Mouse (Mus musculus): Measurements from ENCODE around the gene Rps2. TPM values are rescaled to one million over a fixed set of nuclear protein-coding genes. Genes with fewer than 3 reads are reported as not detected.

Rps2 gene
- polyA plus RNA-seq, 1 experiment = 1,298 TPM

DNA sequence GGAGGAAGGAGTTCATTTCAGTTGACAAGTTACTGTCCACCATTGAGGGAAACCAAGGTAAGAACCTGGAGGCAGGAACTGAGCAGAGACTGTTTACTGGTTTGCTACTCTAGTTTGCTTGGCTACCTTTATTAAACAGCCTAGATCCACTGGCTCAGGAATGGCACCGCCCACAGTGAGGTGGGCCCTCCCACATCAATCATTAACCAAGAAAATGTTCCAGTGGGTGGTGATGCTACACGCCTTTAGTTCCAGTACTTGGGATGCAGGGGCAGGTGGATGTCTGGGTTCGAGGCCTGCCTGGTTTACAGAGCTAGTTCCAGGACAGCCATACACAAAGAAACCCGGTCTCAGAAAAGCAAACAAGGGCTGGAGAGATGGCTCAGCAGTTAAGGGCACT, 20.3 kb downstream of the Rps2 start:
- H3K4me1 ChIP-seq (ENCODE audit: control insufficient read depth, insufficient read depth, low read length) = no peaks in the 10 kb centered on the region
- TF ChIP-seq CTCF (IDR thresholded peaks at IDR 0.05; ENCODE audit: borderline replicate concordance, insufficient read depth, low read length) (no peak), POLR2A (IDR thresholded peaks at IDR 0.05; ENCODE audit: low read depth, low read length) (no peak)
- H3K4me3 ChIP-seq (ENCODE audit: insufficient read depth, low read length) = no peak overlapping the region
- no peak overlapping the region for H3K27ac ChIP-seq (ENCODE audit: insufficient read depth, low read length)

GRCm38 (mm10) chr17:24739926-24740325, 22.0 kb downstream of the Rps2 start:
- Histone ChIP-seq H3K27ac (ENCODE audit: insufficient read depth, low read length) (no peak overlapping the region), H3K4me1 (ENCODE audit: control insufficient read depth, insufficient read depth, low read length) (no peaks in the 10 kb centered on the region), H3K4me3 (ENCODE audit: insufficient read depth, low read length) (no peak overlapping the region)
- TF ChIP-seq CTCF (IDR thresholded peaks at IDR 0.05; ENCODE audit: borderline replicate concordance, insufficient read depth, low read length) = no peak
- TF ChIP-seq POLR2A (IDR thresholded peaks at IDR 0.05; ENCODE audit: low read depth, low read length) = no peak

DNA sequence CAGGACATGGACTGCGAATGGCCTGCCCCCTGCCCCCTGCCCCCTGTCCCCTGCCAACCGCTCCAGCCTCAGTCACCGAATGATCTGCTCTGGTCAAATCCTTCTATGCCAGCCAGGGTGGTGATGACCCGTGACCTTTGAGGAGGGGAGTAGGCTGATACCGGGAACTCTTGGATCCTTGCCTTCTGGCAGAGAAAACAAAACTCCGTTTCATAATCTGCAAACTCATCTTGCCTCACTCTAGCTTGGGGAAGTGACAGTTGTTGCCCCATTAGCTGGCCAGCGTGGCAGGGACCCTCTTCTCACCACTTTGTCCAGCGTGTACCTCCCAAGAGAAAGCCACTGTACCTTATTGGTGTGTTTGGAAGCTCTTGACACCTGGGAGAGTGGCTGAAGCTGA, 24.4 kb downstream of the Rps2 start:
- Histone ChIP-seq H3K4me3 (ENCODE audit: insufficient read depth, low read length) (no peak overlapping the region), H3K27ac (ENCODE audit: insufficient read depth, low read length) (no peak overlapping the region), H3K4me1 (ENCODE audit: control insufficient read depth, insufficient read depth, low read length) (no peaks in the 10 kb centered on the region)
- no peak for TF ChIP-seq CTCF (IDR thresholded peaks at IDR 0.05; ENCODE audit: borderline replicate concordance, insufficient read depth, low read length)
- no peak for TF ChIP-seq POLR2A (IDR thresholded peaks at IDR 0.05; ENCODE audit: low read depth, low read length)

DNA sequence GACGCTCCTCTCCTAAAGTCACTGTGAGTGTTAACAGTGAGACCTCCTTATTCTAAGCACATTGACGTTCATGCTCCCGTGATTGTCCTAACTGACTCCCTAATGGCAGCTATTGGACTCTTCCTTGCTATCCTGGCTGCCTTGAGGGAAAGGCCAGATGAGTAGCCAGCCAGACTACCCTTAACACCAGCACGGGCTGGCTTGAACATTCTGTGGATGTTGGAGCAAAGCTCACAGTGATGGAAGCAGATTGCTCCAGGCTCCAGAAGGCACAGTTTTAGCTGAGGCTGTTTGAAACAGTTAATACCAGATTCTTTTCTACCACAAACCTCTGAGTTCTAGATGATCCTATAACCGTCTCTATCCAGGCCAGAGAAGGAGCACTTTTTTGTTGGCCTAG, 26.0 kb downstream of the Rps2 start:
- no peak overlapping the region for H3K4me3 ChIP-seq (ENCODE audit: insufficient read depth, low read length)
- H3K27ac ChIP-seq (ENCODE audit: insufficient read depth, low read length) = no peak overlapping the region
- no peaks in the 10 kb centered on the region for H3K4me1 ChIP-seq (ENCODE audit: control insufficient read depth, insufficient read depth, low read length)
- TF ChIP-seq POLR2A (IDR thresholded peaks at IDR 0.05; ENCODE audit: low read depth, low read length) (no peak), CTCF (IDR thresholded peaks at IDR 0.05; ENCODE audit: borderline replicate concordance, insufficient read depth, low read length) (no peak)

- Histone ChIP-seq H3K4me1 (ENCODE audit: control insufficient read depth, insufficient read depth, low read length) (no peaks in the 10 kb centered on the region), H3K27ac (ENCODE audit: insufficient read depth, low read length) (no peak overlapping the region), H3K4me3 (ENCODE audit: insufficient read depth, low read length) (no peak overlapping the region)
- no peak for TF ChIP-seq CTCF (IDR thresholded peaks at IDR 0.05; ENCODE audit: borderline replicate concordance, insufficient read depth, low read length)
- no peak for TF ChIP-seq POLR2A (IDR thresholded peaks at IDR 0.05; ENCODE audit: low read depth, low read length)
Measured at GRCm38 (mm10) chr17:24744381-24744780, 26.5 kb downstream of the Rps2 start.

DNA sequence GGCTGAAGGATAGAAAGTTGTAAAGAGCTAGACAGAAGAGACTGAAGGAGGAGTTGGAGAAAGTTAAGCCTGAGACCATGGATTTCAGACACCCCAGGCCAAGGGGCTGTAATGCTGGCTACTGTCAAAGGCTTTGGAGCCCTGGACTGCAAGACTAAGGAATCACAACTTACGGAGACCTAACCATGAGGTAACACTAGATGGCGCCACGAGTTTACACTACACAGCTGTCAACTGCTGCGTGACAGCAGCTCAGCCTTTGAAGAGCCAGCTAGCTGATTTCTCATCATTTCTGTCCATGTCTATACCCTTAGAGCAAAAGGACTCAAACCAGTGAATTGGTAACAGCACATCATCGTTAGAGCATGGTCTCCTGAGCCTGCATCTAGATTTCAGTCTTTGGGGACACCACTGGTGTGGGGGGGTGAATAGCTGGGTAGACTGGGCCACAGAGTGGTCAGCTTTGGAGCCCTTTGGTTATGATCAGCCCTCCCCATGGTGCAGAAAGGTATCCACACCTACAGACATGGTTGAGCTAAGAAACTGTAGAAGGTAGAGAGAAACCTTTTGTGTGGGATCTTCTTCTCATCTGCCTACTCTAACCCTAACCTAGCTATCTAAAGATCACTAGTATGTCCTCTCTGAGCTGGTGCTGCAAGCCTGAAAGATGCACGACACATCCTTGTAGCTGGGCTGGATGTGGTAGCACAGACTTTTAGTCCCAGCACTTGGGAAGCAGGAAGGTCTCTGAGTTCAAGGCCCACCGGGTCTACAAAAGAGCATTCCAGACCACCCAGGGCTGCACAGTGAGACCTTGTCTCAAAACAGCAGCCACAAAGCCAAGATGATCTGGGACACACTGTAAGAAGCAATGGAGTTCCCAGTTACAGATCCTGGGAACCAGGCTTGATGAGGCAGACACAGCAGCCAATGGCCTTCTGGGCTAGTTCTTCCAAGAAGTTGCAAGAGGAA, 27.9 kb downstream of the Rps2 start:
- no peak overlapping the region for H3K4me3 ChIP-seq (ENCODE audit: insufficient read depth, low read length)
- TF ChIP-seq CTCF (IDR thresholded peaks at IDR 0.05; ENCODE audit: borderline replicate concordance, insufficient read depth, low read length) (peak; percentile 93), POLR2A (IDR thresholded peaks at IDR 0.05; ENCODE audit: low read depth, low read length) (no peak)
- no peaks in the 10 kb centered on the region for H3K4me1 ChIP-seq (ENCODE audit: control insufficient read depth, insufficient read depth, low read length)
- H3K27ac ChIP-seq (ENCODE audit: insufficient read depth, low read length) = no peak overlapping the region

DNA sequence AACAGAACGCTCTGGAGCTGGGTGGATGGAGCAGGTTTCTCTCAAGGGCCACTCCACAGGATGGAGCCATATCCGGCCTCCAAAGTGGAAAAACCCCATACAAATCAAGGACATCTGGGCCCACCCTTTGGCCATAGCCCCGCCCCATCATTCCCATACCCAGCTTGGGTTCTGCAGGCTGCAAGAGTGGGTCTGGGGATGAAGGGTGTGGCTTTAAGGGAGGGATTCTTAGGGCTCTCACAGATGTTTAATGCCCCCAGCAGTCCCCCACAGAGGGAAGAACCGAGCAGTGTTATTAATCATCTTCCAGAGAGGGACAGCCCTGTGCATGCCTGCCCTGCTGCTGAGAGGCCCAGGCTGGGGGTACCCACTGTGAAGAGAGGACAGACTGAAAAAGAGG, 29.1 kb downstream of the Rps2 start:
- Histone ChIP-seq H3K4me3 (ENCODE audit: insufficient read depth, low read length) (no peak overlapping the region), H3K4me1 (ENCODE audit: control insufficient read depth, insufficient read depth, low read length) (no peaks in the 10 kb centered on the region), H3K27ac (ENCODE audit: insufficient read depth, low read length) (no peak overlapping the region)
- TF ChIP-seq POLR2A (IDR thresholded peaks at IDR 0.05; ENCODE audit: low read depth, low read length) = no peak
- TF ChIP-seq CTCF (IDR thresholded peaks at IDR 0.05; ENCODE audit: borderline replicate concordance, insufficient read depth, low read length) = no peak

DNA sequence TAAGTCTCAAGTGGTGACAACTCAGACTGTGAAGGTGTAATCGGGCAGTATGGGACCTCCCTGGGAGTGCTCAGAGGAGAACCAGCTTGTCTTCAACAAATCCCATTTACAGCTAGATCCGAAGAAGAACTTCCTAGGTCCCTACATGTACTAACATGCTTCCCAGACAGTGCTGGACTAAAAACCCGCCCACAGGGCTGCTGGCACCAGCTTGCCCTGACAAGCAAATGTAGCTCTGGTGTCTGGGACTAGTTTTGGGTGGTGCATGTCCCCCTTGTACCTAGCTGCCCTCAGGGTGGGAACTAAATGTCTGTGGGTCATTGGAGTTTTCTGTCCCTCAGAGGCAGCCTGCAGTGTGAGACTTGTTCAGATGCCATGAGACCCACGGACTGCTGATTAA, 33.6 kb downstream of the Rps2 start:
- no peak overlapping the region for H3K4me3 ChIP-seq (ENCODE audit: insufficient read depth, low read length)
- H3K27ac ChIP-seq (ENCODE audit: insufficient read depth, low read length) = no peak overlapping the region
- TF ChIP-seq CTCF (IDR thresholded peaks at IDR 0.05; ENCODE audit: borderline replicate concordance, insufficient read depth, low read length) = no peak
- no peak for TF ChIP-seq POLR2A (IDR thresholded peaks at IDR 0.05; ENCODE audit: low read depth, low read length)
- H3K4me1 ChIP-seq (ENCODE audit: control insufficient read depth, insufficient read depth, low read length) = no peaks in the 10 kb centered on the region

DNA sequence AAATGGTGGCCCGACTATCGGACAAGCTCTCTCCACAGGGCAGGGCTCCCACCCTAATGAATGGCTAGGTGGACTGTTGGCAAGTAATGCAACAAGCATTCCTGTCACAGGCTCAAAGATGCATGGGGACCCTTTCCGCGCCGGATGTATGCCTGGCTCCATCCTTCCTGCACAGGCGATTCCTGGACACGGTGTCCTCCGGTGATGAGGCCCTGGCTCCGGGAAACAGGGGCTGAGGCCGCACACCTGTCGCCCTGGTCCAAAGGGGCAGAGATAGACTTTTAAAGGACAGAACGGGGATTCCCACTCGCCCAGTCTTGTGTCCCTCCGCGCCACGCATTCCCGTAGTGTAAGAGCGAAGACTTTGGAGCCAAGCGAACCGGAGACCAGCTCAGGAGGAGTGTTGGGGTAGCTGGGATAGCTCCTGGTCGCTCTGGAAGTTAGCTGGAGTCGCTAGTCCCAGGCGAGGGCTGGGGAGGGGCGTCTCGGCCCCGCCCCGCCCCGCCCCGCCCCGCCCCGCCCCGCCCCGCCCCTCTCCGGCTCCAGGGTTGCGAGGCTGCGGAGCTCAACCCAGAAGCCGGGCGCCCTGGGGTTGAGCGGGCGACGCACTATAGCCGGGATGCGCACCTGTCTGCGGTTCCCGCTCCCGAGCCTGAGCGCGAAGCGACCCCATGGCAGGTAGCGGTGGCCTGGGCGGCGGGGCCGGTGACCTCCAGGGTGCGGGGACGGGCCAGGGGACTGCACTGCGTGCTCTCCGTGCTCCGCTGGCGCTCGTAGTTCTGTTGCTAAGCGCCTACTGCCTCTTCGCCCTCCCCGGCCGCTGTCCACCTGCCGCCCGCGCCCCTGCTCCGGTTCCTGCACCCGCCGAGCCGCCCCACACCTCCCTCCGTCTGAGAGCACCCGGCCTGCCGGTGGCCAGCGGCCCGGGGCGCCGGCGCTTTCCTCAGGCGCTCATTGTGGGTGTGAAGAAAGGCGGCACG, 34.8 kb downstream of the Rps2 start, which contains the start of gene Hs3st6:
TSS of gene Hs3st6 (plus strand) at position 574 of the 980 bp plus-strand sequence.
- no peaks in the 10 kb centered on the region for H3K4me1 ChIP-seq (ENCODE audit: control insufficient read depth, insufficient read depth, low read length)
- H3K27ac ChIP-seq (ENCODE audit: insufficient read depth, low read length) = no peak within 1 kb of the TSS
- H3K4me3 ChIP-seq (ENCODE audit: insufficient read depth, low read length) = peak within 1 kb of the TSS; percentile 53
- TF ChIP-seq CTCF (IDR thresholded peaks at IDR 0.05; ENCODE audit: borderline replicate concordance, insufficient read depth, low read length) (no peak), POLR2A (IDR thresholded peaks at IDR 0.05; ENCODE audit: low read depth, low read length) (no peak)

Data from embryonic fibroblast, embryonic 13.5 days (primary cell).